Mouse (Mus musculus) intestine, embryonic 14.5 days (tissue): ENCODE data around the gene Cdr2l. TPM values are rescaled to one million over a fixed set of nuclear protein-coding genes. Genes with fewer than 3 reads are reported as not detected.
A peak's percentile ranks its signal among the peaks of the same experiment; 100 is the strongest.
"Not testable (repeated sequence)": the region's sequence is repeated elsewhere in the genome, so short reads cannot be mapped to it uniquely, and the experiment has no call there.

Source experiments
- ATAC-seq: fragments of 200-750 bp; cut with Nextera tagmentation; replicated peaks from 2 replicates; pipeline ENCODE4 v1.8.0; 2017; ENCODE audit warnings: low read depth, moderate number of reproducible peaks, moderate TSS enrichment, moderate library complexity; ENCODE audit not compliant: low FRiP score, low TSS enrichment
- DNase-seq: peaks from one replicate; pipeline ENCODE4 v3.0.0-alpha.2; 2018; ENCODE audit warnings: low spot score
- H3K27ac ChIP-seq: fragments of 300-500 bp; sonication (generic); 2 replicates; pipeline ENCODE4 v1.5.1; 2014; ENCODE audit warnings: low read depth, mild to moderate bottlenecking, control low read depth
- H3K27me3 ChIP-seq: fragments of 300-500 bp; sonication (generic); replicated peaks from 2 replicates; pipeline ENCODE4 v1.6.1; 2014; ENCODE audit warnings: low read length, control low read depth; ENCODE audit not compliant: control insufficient read depth, insufficient read depth
- H3K36me3 ChIP-seq: fragments of 300-500 bp; sonication (generic); 2 replicates; pipeline ENCODE4 v1.6.1; 2014; ENCODE audit warnings: low read length, control low read depth; ENCODE audit not compliant: control insufficient read depth, insufficient read depth
- H3K4me1 ChIP-seq: fragments of 300-500 bp; sonication (generic); replicated peaks from 2 replicates; pipeline ENCODE4 v1.6.1; 2014; ENCODE audit warnings: low read length, control low read depth, mixed read lengths; ENCODE audit not compliant: control insufficient read depth, insufficient read depth
- H3K4me2 ChIP-seq: fragments of 300-500 bp; sonication (generic); 2 replicates; pipeline ENCODE4 v1.6.1; 2014; ENCODE audit warnings: low read length
- H3K4me3 ChIP-seq: fragments of 300-500 bp; sonication (generic); 2 replicates; pipeline ENCODE4 v1.5.1; 2014; ENCODE audit warnings: low read depth, low read length, control low read depth, mixed read lengths
- H3K9ac ChIP-seq: fragments of 300-500 bp; sonication (generic); 2 replicates; pipeline ENCODE4 v1.6.1; 2014; ENCODE audit warnings: mild to moderate bottlenecking, low read length
- H3K9me3 ChIP-seq: fragments of 300-500 bp; sonication (generic); 2 replicates; pipeline ENCODE4 v1.6.1; 2016; ENCODE audit warnings: low read length, control low read depth; ENCODE audit not compliant: control insufficient read depth
- WGBS: fragments of 180-500 bp; shearing (Covaris S2); extraction: QIAGEN DNeasy Blood & Tissue Kit; methylation state at CpG from one replicate; pipeline ENCODE4 v1.1.7; 2014; 5-methylcytosine and 5-hydroxymethylcytosine counted together
- polyA plus RNA-seq: library from polyadenylated mRNA; unstranded; fragments of >200 nt; fragmentation: Nextera tagmentation; extraction: Ambion mirVana; gene quantifications from 2 replicates; pipeline ENCODE4 v1.2.1, GENCODE M21; 2014

Cdr2l gene
- polyA plus RNA-seq, 1 experiment from 2014 or later = 10.6 TPM

DNA sequence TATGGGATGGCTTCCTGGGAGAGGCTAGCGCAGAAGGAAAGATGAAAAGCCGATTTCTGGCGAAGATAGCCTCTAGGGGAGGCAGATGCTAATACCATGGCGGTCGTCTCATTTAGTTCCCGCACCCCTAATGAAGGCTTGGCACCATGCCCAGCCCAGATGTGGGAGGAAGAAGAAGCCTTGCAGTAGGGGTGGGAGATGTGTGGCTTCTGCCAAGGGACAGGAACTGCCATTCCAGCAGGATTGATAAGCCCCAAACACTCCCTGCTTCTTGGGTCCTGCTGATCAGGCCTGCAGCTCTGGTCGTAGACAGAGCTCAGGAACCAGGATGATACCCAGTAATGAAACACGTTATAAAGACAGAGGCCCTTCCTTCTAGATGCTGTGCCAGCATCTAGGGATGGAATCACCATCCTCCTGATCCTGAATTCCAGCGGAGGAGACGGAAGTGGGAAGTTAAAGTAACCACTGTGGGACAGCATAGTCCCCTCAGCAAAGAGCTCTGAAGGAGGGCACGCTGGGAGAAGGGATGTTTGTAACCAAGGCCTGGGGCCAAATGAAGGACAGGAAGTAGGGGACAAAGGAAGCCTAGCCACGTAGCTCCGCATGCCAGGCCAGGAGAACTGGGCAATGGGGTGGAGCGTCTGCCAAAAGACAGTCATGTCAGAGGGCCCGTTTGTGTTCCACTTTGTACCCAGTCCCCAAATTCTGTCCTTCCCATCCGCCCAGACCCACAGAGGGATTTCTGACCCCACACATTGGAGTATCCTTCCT lies 2.2 kb downstream of the Cdr2l start:
- Histone ChIP-seq H3K4me1 (peaks cover 23% of the 10 kb centered on the region), H3K9ac (no peak overlapping the region), H3K9me3 (no peaks in the 10 kb centered on the region), H3K4me3 (0 out of 2 replicates have a peak overlapping the region, but pooled peaks have one; percentile 70), H3K27ac (no peak overlapping the region), H3K4me2 (peak overlapping the region; percentile 81), H3K27me3 (no peaks in the 10 kb centered on the region), H3K36me3 (no peaks in the 10 kb centered on the region)
- no peak for DNase-seq
- 47% methylated on average over 16 of the region's 16 CpGs for WGBS
- ATAC-seq = no peak

DNA sequence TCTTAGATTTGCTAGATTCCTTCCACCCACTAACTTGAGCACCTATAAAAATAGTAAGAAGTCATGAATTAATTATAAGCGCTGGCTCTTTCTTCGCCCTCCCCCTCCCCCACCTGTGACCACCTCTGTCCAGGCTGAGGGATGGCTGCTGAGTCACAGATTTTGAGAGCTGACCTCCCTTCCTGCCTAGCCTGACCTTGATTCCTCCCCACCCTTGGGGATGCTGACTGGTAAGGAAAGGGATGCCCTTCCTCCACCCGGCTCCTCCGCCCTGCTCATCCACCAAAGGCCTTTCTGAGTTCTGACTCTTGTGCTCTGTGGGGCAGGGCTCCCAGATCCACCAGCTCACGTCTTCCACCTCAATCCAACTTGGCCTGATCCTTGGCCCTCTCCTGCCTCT lies 2.9 kb downstream of the Cdr2l start:
- ATAC-seq (no peak), DNase-seq (no peak)
- no peak overlapping the region for H3K4me3 ChIP-seq
- H3K27me3 ChIP-seq = no peaks in the 10 kb centered on the region
- no peak overlapping the region for H3K9ac ChIP-seq
- H3K27ac ChIP-seq = no peak overlapping the region
- H3K4me1 ChIP-seq = peaks cover 23% of the 10 kb centered on the region
- H3K36me3 ChIP-seq = no peaks in the 10 kb centered on the region
- 83% methylated on average over 5 of the region's 5 CpGs for WGBS
- H3K4me2 ChIP-seq = no peak overlapping the region
- H3K9me3 ChIP-seq = no peaks in the 10 kb centered on the region

GRCm38 (mm10) chr11:115386859-115387258 lies 5.1 kb downstream of the Cdr2l start:
- not testable (repeated sequence) for H3K27me3 ChIP-seq, H3K9ac ChIP-seq, ATAC-seq, H3K27ac ChIP-seq, DNase-seq, H3K4me3 ChIP-seq, H3K9me3 ChIP-seq, H3K4me2 ChIP-seq, H3K36me3 ChIP-seq
- peaks cover 20% of the 10 kb centered on the region for H3K4me1 ChIP-seq
- WGBS = 90% methylated on average over 3 of the region's 3 CpGs

- ATAC-seq (no peak), DNase-seq (no peak)
- Histone ChIP-seq H3K9me3 (no peaks in the 10 kb centered on the region), H3K27me3 (no peaks in the 10 kb centered on the region), H3K4me2 (no peak overlapping the region), H3K4me3 (no peak overlapping the region), H3K36me3 (peaks cover 32% of the 10 kb centered on the region), H3K9ac (no peak overlapping the region), H3K27ac (no peak overlapping the region), H3K4me1 (no peaks in the 10 kb centered on the region)
- 94% methylated on average over 7 of the region's 7 CpGs for WGBS
Observed at GRCm38 (mm10) chr11:115391358-115391757, 9.6 kb downstream of the Cdr2l start.

- Histone ChIP-seq H3K27ac (no peak overlapping the region), H3K27me3 (no peaks in the 10 kb centered on the region), H3K4me1 (no peaks in the 10 kb centered on the region), H3K4me3 (no peak overlapping the region), H3K9me3 (no peaks in the 10 kb centered on the region), H3K9ac (no peak overlapping the region), H3K4me2 (peak overlapping the region; percentile 23; the same call in 1 of the 2 replicates), H3K36me3 (peaks cover 32% of the 10 kb centered on the region)
- 65% methylated on average over 34 of the region's 34 CpGs for WGBS
- no peak for DNase-seq
- peak; percentile 32; the same call in 1 of the 2 replicates for ATAC-seq
Observed at GRCm38 (mm10) chr11:115393721-115394325, 12.1 kb downstream of the Cdr2l start.

DNA sequence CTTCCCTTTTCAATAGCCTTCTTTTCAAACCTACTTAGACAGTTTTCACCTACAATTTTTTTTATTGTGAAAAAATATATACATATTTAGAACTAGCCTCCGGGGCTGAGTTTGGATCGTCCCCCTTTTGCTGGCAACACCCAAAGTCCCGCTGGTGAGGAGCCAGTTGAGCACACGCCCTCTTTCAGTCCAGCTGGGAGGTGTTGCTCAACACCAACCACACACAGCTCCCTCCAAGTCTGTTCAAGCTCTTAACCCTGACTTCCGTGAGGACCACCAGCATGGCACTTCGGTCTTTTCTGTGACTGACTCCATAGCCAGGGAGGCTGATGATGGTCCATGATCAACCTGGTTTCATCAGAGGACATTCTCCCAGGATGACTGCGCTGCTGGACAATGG lies 16.4 kb downstream of the Cdr2l start:
- ATAC-seq = no peak
- WGBS = 75% methylated on average over 7 of the region's 7 CpGs

GRCm38 (mm10) chr11:115400126-115400525 lies 18.4 kb downstream of the Cdr2l start:
- Histone ChIP-seq H3K27me3 (no peaks in the 10 kb centered on the region), H3K4me2 (no peak overlapping the region), H3K9me3 (no peaks in the 10 kb centered on the region), H3K9ac (no peak overlapping the region), H3K27ac (no peak overlapping the region), H3K4me3 (no peak overlapping the region), H3K4me1 (peaks cover 14% of the 10 kb centered on the region), H3K36me3 (no peaks in the 10 kb centered on the region)
- WGBS = 73% methylated on average over 3 of the region's 3 CpGs
- DNase-seq (no peak), ATAC-seq (no peak)

More for the DNA sequence above, 16.4 kb downstream of the Cdr2l start:
- 0 out of 2 replicates have a peak, but pooled peaks cover under 1% of the 10 kb centered on the region for H3K4me1 ChIP-seq
- H3K36me3 ChIP-seq = peaks cover 13% of the 10 kb centered on the region
- no peak for DNase-seq
- H3K9me3 ChIP-seq = no peaks in the 10 kb centered on the region
- no peak overlapping the region for H3K4me3 ChIP-seq
- no peak overlapping the region for H3K9ac ChIP-seq
- H3K27me3 ChIP-seq = no peaks in the 10 kb centered on the region
- no peak overlapping the region for H3K4me2 ChIP-seq
- H3K27ac ChIP-seq = no peak overlapping the region

- DNase-seq = no peak
- no peaks in the 10 kb centered on the region for H3K9me3 ChIP-seq
- H3K27ac ChIP-seq = peak overlapping the region; percentile 27; the same call in 1 of the 2 replicates
Observed at GRCm38 (mm10) chr11:115400630-115401391, 19.1 kb downstream of the Cdr2l start.

More at GRCm38 (mm10) chr11:115400630-115401391, 19.1 kb downstream of the Cdr2l start:
- WGBS = 36% methylated on average over 11 of the region's 11 CpGs
- Histone ChIP-seq H3K9ac (peak overlapping the region; percentile 25), H3K36me3 (peaks cover 3% of the 10 kb centered on the region; the same call in 1 of the 2 replicates), H3K4me2 (peak overlapping the region; percentile 3; the same call in 1 of the 2 replicates), H3K4me1 (peaks cover 14% of the 10 kb centered on the region), H3K4me3 (no peak overlapping the region), H3K27me3 (no peaks in the 10 kb centered on the region)
- no peak for ATAC-seq
